Mouse (Mus musculus): ENCODE results near the gene Wwox. TPM values are rescaled to one million over a fixed set of nuclear protein-coding genes. Genes with fewer than 3 reads are reported as not detected.

Gene Wwox
- polyA plus RNA-seq, 2 experiments = 2.5 to 2.6 TPM

GRCm38 (mm10) chr8:114855833-114856232 is 416.4 kb downstream of the Wwox start:
- no peak overlapping the region for H3K27ac ChIP-seq
- 63% methylated on average over 7 of the region's 7 CpGs for WGBS (ENCODE audit: insufficient replicate concordance)
- H3K4me3 ChIP-seq (ENCODE audit: insufficient read depth in 1 of 2, low read depth in 2 of 2, low read length in 2 of 2) = no peak overlapping the region
- H3K36me3 ChIP-seq (replicated peaks; ENCODE audit: control insufficient read depth, insufficient read depth, low read depth) = no peaks in the 10 kb centered on the region
- no peaks in the 10 kb centered on the region for H3K27me3 ChIP-seq (ENCODE audit: control insufficient read depth, insufficient read depth, low read length)
- H3K4me1 ChIP-seq (replicated peaks; ENCODE audit: control insufficient read depth in 2 of 2, insufficient read depth in 2 of 2, low read length in 1 of 2) = no peaks in the 10 kb centered on the region
- H3K9me3 ChIP-seq (ENCODE audit: control insufficient read depth, low read length) = no peaks in the 10 kb centered on the region
- H3K9ac ChIP-seq (replicated peaks) = no peak overlapping the region
- DNase-seq (ENCODE audit: low read depth in 3 of 3, low spot score in 3 of 3) = no peak
- no peak overlapping the region for H3K4me2 ChIP-seq (ENCODE audit: low read depth)
- TF ChIP-seq CTCF (IDR thresholded peaks at IDR 0.05; ENCODE audit: low read depth) (no peak), EP300 (IDR thresholded peaks at IDR 0.05; ENCODE audit: low read depth) (no peak)
- ATAC-seq (ENCODE audit: insufficient read depth) = no peak

DNA sequence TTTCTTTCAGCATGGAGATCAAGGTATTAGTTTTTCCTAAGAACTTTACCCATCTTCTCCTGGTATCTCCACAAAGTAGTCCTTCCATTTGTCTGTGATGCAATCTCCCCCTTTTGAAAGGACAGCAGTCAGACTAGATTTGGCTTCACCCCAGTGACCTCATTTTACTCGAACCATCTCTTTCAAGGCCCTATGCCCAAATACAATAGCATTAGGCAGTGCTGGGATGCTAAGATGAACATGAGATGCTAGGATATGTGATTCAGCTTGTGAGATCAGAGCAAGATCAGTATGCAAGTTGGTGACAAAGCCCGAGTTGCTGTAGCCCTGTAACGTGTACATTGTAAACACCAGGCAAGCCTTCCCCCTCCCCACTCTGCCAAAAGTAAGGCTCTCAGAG is 426.5 kb downstream of the Wwox start:
- H3K4me1 ChIP-seq (replicated peaks; ENCODE audit: control insufficient read depth in 2 of 2, insufficient read depth in 2 of 2, low read length in 1 of 2) = no peaks in the 10 kb centered on the region
- DNase-seq (ENCODE audit: low read depth in 3 of 3, low spot score in 3 of 3) = no peak
- H3K27ac ChIP-seq = no peak overlapping the region
- TF ChIP-seq CTCF (IDR thresholded peaks at IDR 0.05; ENCODE audit: low read depth) (no peak), EP300 (IDR thresholded peaks at IDR 0.05; ENCODE audit: low read depth) (no peak)
- 62% methylated on average over 3 of the region's 3 CpGs for WGBS (ENCODE audit: insufficient replicate concordance)
- H3K36me3 ChIP-seq (replicated peaks; ENCODE audit: control insufficient read depth, insufficient read depth, low read depth) = no peaks in the 10 kb centered on the region
- no peaks in the 10 kb centered on the region for H3K9me3 ChIP-seq (ENCODE audit: control insufficient read depth, low read length)
- no peak overlapping the region for H3K4me3 ChIP-seq (ENCODE audit: insufficient read depth in 1 of 2, low read depth in 2 of 2, low read length in 2 of 2)
- no peak overlapping the region for H3K4me2 ChIP-seq (ENCODE audit: low read depth)
- ATAC-seq (ENCODE audit: insufficient read depth) = no peak
- H3K27me3 ChIP-seq (ENCODE audit: control insufficient read depth, insufficient read depth, low read length) = no peaks in the 10 kb centered on the region
- H3K9ac ChIP-seq (replicated peaks) = no peak overlapping the region

- Histone ChIP-seq H3K4me2 (ENCODE audit: low read depth) (no peak overlapping the region), H3K9ac (replicated peaks) (no peak overlapping the region), H3K4me3 (ENCODE audit: insufficient read depth in 1 of 2, low read depth in 2 of 2, low read length in 2 of 2) (no peak overlapping the region), H3K36me3 (replicated peaks; ENCODE audit: control insufficient read depth, insufficient read depth, low read depth) (no peaks in the 10 kb centered on the region), H3K9me3 (ENCODE audit: control insufficient read depth, low read length) (no peaks in the 10 kb centered on the region), H3K27ac (no peak overlapping the region), H3K27me3 (ENCODE audit: control insufficient read depth, insufficient read depth, low read length) (no peaks in the 10 kb centered on the region), H3K4me1 (replicated peaks; ENCODE audit: control insufficient read depth in 2 of 2, insufficient read depth in 2 of 2, low read length in 1 of 2) (no peaks in the 10 kb centered on the region)
- ATAC-seq (ENCODE audit: insufficient read depth) (no peak), DNase-seq (ENCODE audit: low read depth in 3 of 3, low spot score in 3 of 3) (no peak)
- TF ChIP-seq EP300 (IDR thresholded peaks at IDR 0.05; ENCODE audit: low read depth) (no peak), CTCF (IDR thresholded peaks at IDR 0.05; ENCODE audit: low read depth) (no peak)
- 77% methylated on average over 6 of the region's 6 CpGs for WGBS (ENCODE audit: insufficient replicate concordance)
Measured at GRCm38 (mm10) chr8:114869321-114869720, 429.9 kb downstream of the Wwox start.

DNA sequence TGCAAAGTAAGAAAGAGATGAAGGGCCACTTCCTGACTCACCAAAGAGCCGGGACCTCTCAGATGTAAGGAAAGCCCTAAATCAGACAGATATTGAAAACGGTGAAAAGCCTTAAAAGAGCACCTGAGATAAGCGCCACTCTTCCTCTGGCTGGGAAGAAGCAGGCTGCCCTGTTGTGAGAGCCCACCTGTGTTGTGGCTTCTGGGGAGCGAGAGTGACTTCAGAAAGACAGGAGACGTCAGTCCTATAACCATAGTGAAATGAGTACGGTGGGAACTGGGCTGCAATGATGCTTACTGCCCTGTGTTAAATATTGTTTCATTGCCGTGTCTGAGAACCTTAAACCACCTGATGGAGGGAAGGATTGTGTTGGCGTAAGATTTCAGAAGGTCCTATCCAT is 431.0 kb downstream of the Wwox start:
- Histone ChIP-seq H3K36me3 (replicated peaks; ENCODE audit: control insufficient read depth, insufficient read depth, low read depth) (no peaks in the 10 kb centered on the region), H3K4me3 (ENCODE audit: insufficient read depth in 1 of 2, low read depth in 2 of 2, low read length in 2 of 2) (no peak overlapping the region), H3K4me2 (ENCODE audit: low read depth) (no peak overlapping the region), H3K9ac (replicated peaks) (no peak overlapping the region), H3K27ac (no peak overlapping the region), H3K4me1 (replicated peaks; ENCODE audit: control insufficient read depth in 2 of 2, insufficient read depth in 2 of 2, low read length in 1 of 2) (peaks cover 0 to 4% of the 10 kb centered on the region in 2 experiments; a peak in 2 of 4 replicates), H3K27me3 (ENCODE audit: control insufficient read depth, insufficient read depth, low read length) (no peaks in the 10 kb centered on the region), H3K9me3 (ENCODE audit: control insufficient read depth, low read length) (no peaks in the 10 kb centered on the region)
- WGBS (ENCODE audit: insufficient replicate concordance) = 69% methylated on average over 8 of the region's 8 CpGs
- DNase-seq (ENCODE audit: low read depth in 3 of 3, low spot score in 3 of 3) = no peak
- TF ChIP-seq CTCF (IDR thresholded peaks at IDR 0.05; ENCODE audit: low read depth) (no peak), EP300 (IDR thresholded peaks at IDR 0.05; ENCODE audit: low read depth) (no peak)
- no peak for ATAC-seq (ENCODE audit: insufficient read depth)

- H3K4me1 ChIP-seq (replicated peaks; ENCODE audit: control insufficient read depth in 2 of 2, insufficient read depth in 2 of 2, low read length in 1 of 2) = peaks cover 6 to 18% of the 10 kb centered on the region in 2 experiments
- no peak for ATAC-seq (ENCODE audit: insufficient read depth)
- no peak overlapping the region for H3K4me2 ChIP-seq (ENCODE audit: low read depth)
- TF ChIP-seq EP300 (IDR thresholded peaks at IDR 0.05; ENCODE audit: low read depth) (no peak), CTCF (IDR thresholded peaks at IDR 0.05; ENCODE audit: low read depth) (no peak)
- no peaks in the 10 kb centered on the region for H3K36me3 ChIP-seq (replicated peaks; ENCODE audit: control insufficient read depth, insufficient read depth, low read depth)
- H3K27me3 ChIP-seq (ENCODE audit: control insufficient read depth, insufficient read depth, low read length) = no peaks in the 10 kb centered on the region
- no peak overlapping the region for H3K4me3 ChIP-seq (ENCODE audit: insufficient read depth in 1 of 2, low read depth in 2 of 2, low read length in 2 of 2)
- no peak overlapping the region for H3K9ac ChIP-seq (replicated peaks)
- DNase-seq (ENCODE audit: low read depth in 3 of 3, low spot score in 3 of 3) = no peak
- H3K9me3 ChIP-seq (ENCODE audit: control insufficient read depth, low read length) = no peaks in the 10 kb centered on the region
- H3K27ac ChIP-seq = no peak overlapping the region
- WGBS (ENCODE audit: insufficient replicate concordance) = 73% methylated on average over 3 of the region's 3 CpGs
Measured at GRCm38 (mm10) chr8:114872491-114872890, 433.0 kb downstream of the Wwox start.

Data from liver, embryonic 14.5 days (tissue).